ENCODE assay signal across 14 mouse cellular contexts in genomic region chr2:52928401-52928800, GRCm38 (mm10).
DNase-seq lines count a peak whose midpoint lies in the region; ATAC-seq lines count a peak whose summit lies in the region.
"Had no signal": no experiment of that assay in that cellular context is flagged by ENCODE, and none has a peak within 500 bp of the region (broad histone marks: within the 10 kb centered on the region; RNA-seq: fewer than 3 reads in every experiment).

No protein-coding gene starts in this region.

- H3K27me3 ChIP-seq in hindbrain, embryonic 10.5 days (ENCODE audit: insufficient read depth, poor library complexity, severe bottlenecking): no peaks in the 10 kb centered on the region
- no peaks in the 10 kb centered on the region for H3K27me3 ChIP-seq in hindbrain, embryonic 16.5 days (replicated peaks; ENCODE audit: control insufficient read depth, insufficient read depth, low read length)
- H3K27me3 ChIP-seq in forebrain, embryonic 13.5 days: no peaks in the 10 kb centered on the region
- H3K27me3 ChIP-seq in limb, embryonic 10.5 days (ENCODE audit: low read depth, poor library complexity, severe bottlenecking): no peaks in the 10 kb centered on the region
- H3K27me3 ChIP-seq: embryonic facial prominence, embryonic 13.5 days; kidney, embryonic 15.5 days had no signal

- no peak for DNase-seq in hindbrain, embryonic 10.5 days (ENCODE audit: low spot score)
- DNase-seq in limb, embryonic 10.5 days (ENCODE audit: low spot score): no peak
- DNase-seq in thymus, postnatal 0 days (ENCODE audit: low spot score): peak; percentile 54
- DNase-seq in urinary bladder, postnatal 36 days (ENCODE audit: low spot score in 2 of 2): no peak
- no peak for DNase-seq in spleen, adult 12 weeks (ENCODE audit: low spot score)
- DNase-seq in gastrocnemius, postnatal 4 days (ENCODE audit: low spot score in 2 of 2): no peak
- DNase-seq: adrenal gland, postnatal 10 days; gastrocnemius, postnatal 10 days had no signal

- H3K36me3 ChIP-seq in hindbrain, embryonic 10.5 days: no peaks in the 10 kb centered on the region
- no peaks in the 10 kb centered on the region for H3K36me3 ChIP-seq in hindbrain, embryonic 16.5 days (ENCODE audit: control insufficient read depth, insufficient read depth, low read length)
- H3K36me3 ChIP-seq in forebrain, embryonic 13.5 days (ENCODE audit: poor library complexity, severe bottlenecking): no peaks in the 10 kb centered on the region
- H3K36me3 ChIP-seq in limb, embryonic 10.5 days: no peaks in the 10 kb centered on the region
- H3K36me3 ChIP-seq: embryonic facial prominence, embryonic 13.5 days; heart, embryonic 10.5 days; kidney, embryonic 15.5 days had no signal

- no peaks in the 10 kb centered on the region for H3K9me3 ChIP-seq in hindbrain, embryonic 10.5 days
- no peaks in the 10 kb centered on the region for H3K9me3 ChIP-seq in hindbrain, embryonic 16.5 days (ENCODE audit: control insufficient read depth, low read length)
- H3K9me3 ChIP-seq in forebrain, embryonic 13.5 days (replicated peaks): no peaks in the 10 kb centered on the region
- H3K9me3 ChIP-seq in limb, embryonic 10.5 days (replicated peaks): no peaks in the 10 kb centered on the region
- H3K9me3 ChIP-seq: embryonic facial prominence, embryonic 13.5 days; heart, embryonic 10.5 days; kidney, embryonic 15.5 days had no signal

- H3K9ac ChIP-seq in hindbrain, embryonic 16.5 days (ENCODE audit: low read depth, low read length): no peak overlapping the region
- H3K9ac ChIP-seq in forebrain, embryonic 13.5 days: peak overlapping the region; percentile 31; the same call in 1 of the 2 replicates
- H3K9ac ChIP-seq: embryonic facial prominence, embryonic 13.5 days; kidney, embryonic 15.5 days had no signal

- H3K4me1 ChIP-seq in hindbrain, embryonic 10.5 days (replicated peaks): peaks cover 25% of the 10 kb centered on the region
- peaks cover 16% of the 10 kb centered on the region for H3K4me1 ChIP-seq in hindbrain, embryonic 16.5 days (ENCODE audit: control insufficient read depth, insufficient read depth, low read depth, low read length)
- peaks cover 29% of the 10 kb centered on the region for H3K4me1 ChIP-seq in forebrain, embryonic 13.5 days
- peaks cover 32% of the 10 kb centered on the region for H3K4me1 ChIP-seq in limb, embryonic 10.5 days

- H3K4me2 ChIP-seq in hindbrain, embryonic 16.5 days (ENCODE audit: low read length): no peak overlapping the region
- H3K4me2 ChIP-seq in forebrain, embryonic 13.5 days: peak overlapping the region; percentile 11; the same call in 1 of the 2 replicates
- H3K4me2 ChIP-seq: embryonic facial prominence, embryonic 13.5 days; kidney, embryonic 15.5 days had no signal

- 46% methylated on average over 3 of the region's 3 CpGs for WGBS in hindbrain, embryonic 10.5 days
- WGBS in hindbrain, embryonic 16.5 days: 34% methylated on average over 3 of the region's 3 CpGs
- WGBS in forebrain, embryonic 13.5 days: 20% methylated on average over 3 of the region's 3 CpGs
- 41% methylated on average over 3 of the region's 3 CpGs for WGBS in limb, embryonic 10.5 days

- ATAC-seq in hindbrain, embryonic 16.5 days: no peak
- peak; percentile 39; the same call in 1 of the 2 replicates for ATAC-seq in forebrain, embryonic 13.5 days

- no peak overlapping the region for H3K4me3 ChIP-seq in hindbrain, embryonic 10.5 days
- H3K4me3 ChIP-seq in hindbrain, embryonic 16.5 days (ENCODE audit: low read length): no peak overlapping the region
- H3K4me3 ChIP-seq in forebrain, embryonic 13.5 days: no peak overlapping the region
- H3K4me3 ChIP-seq in limb, embryonic 10.5 days: no peak overlapping the region
- H3K4me3 ChIP-seq: embryonic facial prominence, embryonic 13.5 days; heart, embryonic 10.5 days; kidney, embryonic 15.5 days had no signal

- H3K27ac ChIP-seq in hindbrain, embryonic 10.5 days: peak overlapping the region; percentile 42
- no peak overlapping the region for H3K27ac ChIP-seq in hindbrain, embryonic 16.5 days (ENCODE audit: low read depth, low read length)
- H3K27ac ChIP-seq in forebrain, embryonic 13.5 days: peak overlapping the region; percentile 48
- H3K27ac ChIP-seq in limb, embryonic 10.5 days: 0 out of 2 replicates have a peak overlapping the region, but pooled peaks have one; percentile 4
- H3K27ac ChIP-seq: embryonic facial prominence, embryonic 13.5 days; heart, embryonic 10.5 days; kidney, embryonic 15.5 days; macrophage had no signal
